ENCODE assay signal across 8 mouse cellular contexts in genomic region chr7:109169505-109170440, GRCm38 (mm10). TPM values are rescaled to one million over a fixed set of nuclear protein-coding genes. Genes with fewer than 3 reads are reported as not detected.
DNase-seq lines count a peak whose midpoint lies in the region; ATAC-seq and TF ChIP-seq lines count a peak whose summit lies in the region.

No protein-coding gene starts in this region.

- peak overlapping the region; percentile 61 for H3K4me3 ChIP-seq in left cerebral cortex, adult 2 months
- peak overlapping the region; percentile 54 for H3K4me3 ChIP-seq in embryonic facial prominence, embryonic 14.5 days (ENCODE audit: low read depth, low read length)
- H3K4me3 ChIP-seq in hindbrain, embryonic 12.5 days = peak overlapping the region; percentile 60
- peak overlapping the region; percentile 37 for H3K4me3 ChIP-seq in liver, embryonic 13.5 days (replicated peaks)
- H3K4me3 ChIP-seq in small intestine, adult 2 months (ENCODE audit: low read depth, low read length) = peak overlapping the region; percentile 15

- no peaks in the 10 kb centered on the region for H3K9me3 ChIP-seq in embryonic facial prominence, embryonic 14.5 days (ENCODE audit: control insufficient read depth, low read length)
- no peaks in the 10 kb centered on the region for H3K9me3 ChIP-seq in hindbrain, embryonic 12.5 days (replicated peaks)
- no peaks in the 10 kb centered on the region for H3K9me3 ChIP-seq in liver, embryonic 13.5 days (replicated peaks)

- H3K27me3 ChIP-seq in embryonic facial prominence, embryonic 14.5 days (replicated peaks; ENCODE audit: control insufficient read depth, insufficient read depth, low read length) = peaks cover 43% of the 10 kb centered on the region
- peaks cover 26% of the 10 kb centered on the region for H3K27me3 ChIP-seq in hindbrain, embryonic 12.5 days
- peaks cover 84% of the 10 kb centered on the region for H3K27me3 ChIP-seq in liver, embryonic 13.5 days
- H3K27me3 ChIP-seq in small intestine, adult 2 months (ENCODE audit: control insufficient read depth, insufficient read depth, low read length) = peaks cover 25% of the 10 kb centered on the region

- intact Hi-C loops in left cerebral cortex, adult 2 months (cut with DNase I) = loop anchor here (1.0 kb wide), 2 partner anchors 30 to 71 kb away; no protein-coding TSS in a partner anchor

- H3K36me3 ChIP-seq in embryonic facial prominence, embryonic 14.5 days (ENCODE audit: control insufficient read depth, insufficient read depth, low read length) = no peaks in the 10 kb centered on the region
- H3K36me3 ChIP-seq in hindbrain, embryonic 12.5 days = no peaks in the 10 kb centered on the region
- H3K36me3 ChIP-seq in liver, embryonic 13.5 days = no peaks in the 10 kb centered on the region
- no peaks in the 10 kb centered on the region for H3K36me3 ChIP-seq in small intestine, adult 2 months (ENCODE audit: control insufficient read depth, insufficient read depth, low read length)

- TF ChIP-seq POLR2A in small intestine, adult 2 months (IDR thresholded peaks at IDR 0.05; ENCODE audit: low read depth, low read length) = no peak

- peak; percentile 27; the same call in 1 of the 2 replicates for ATAC-seq in embryonic facial prominence, embryonic 14.5 days (ENCODE audit: low read depth)
- peak; percentile 25 for ATAC-seq in hindbrain, embryonic 12.5 days (ENCODE audit: low FRiP score)
- no peak for ATAC-seq in liver, embryonic 13.5 days (ENCODE audit: low read depth)

- 1% methylated on average over 39 of the region's 72 CpGs for WGBS in embryonic facial prominence, embryonic 14.5 days
- under 1% methylated on average over 71 of the region's 72 CpGs for WGBS in hindbrain, embryonic 12.5 days
- 2% methylated on average over 70 of the region's 72 CpGs for WGBS in liver, embryonic 13.5 days (ENCODE audit: insufficient replicate concordance)
- 2% methylated on average over 72 of the region's 72 CpGs for WGBS in small intestine, adult 2 months

- H3K4me1 ChIP-seq in embryonic facial prominence, embryonic 14.5 days (ENCODE audit: control insufficient read depth, insufficient read depth, low read length) = peaks cover 4% of the 10 kb centered on the region; the same call in 1 of the 2 replicates
- H3K4me1 ChIP-seq in hindbrain, embryonic 12.5 days = peaks cover 60% of the 10 kb centered on the region
- H3K4me1 ChIP-seq in liver, embryonic 13.5 days (replicated peaks) = peaks cover 11% of the 10 kb centered on the region; the same call in 1 of the 2 replicates
- H3K4me1 ChIP-seq in small intestine, adult 2 months (ENCODE audit: control insufficient read depth, insufficient read depth, insufficient read length, low read length) = no peaks in the 10 kb centered on the region

- H3K9ac ChIP-seq in embryonic facial prominence, embryonic 14.5 days (ENCODE audit: low read depth, low read length) = peak overlapping the region; percentile 69
- H3K9ac ChIP-seq in hindbrain, embryonic 12.5 days = peak overlapping the region; percentile 78
- H3K9ac ChIP-seq in liver, embryonic 13.5 days = no peak overlapping the region

- peak overlapping the region; percentile 100 for H3K4me2 ChIP-seq in embryonic facial prominence, embryonic 14.5 days (ENCODE audit: low read depth, low read length)
- H3K4me2 ChIP-seq in hindbrain, embryonic 12.5 days (replicated peaks) = peak overlapping the region; percentile 95
- peak overlapping the region; percentile 63 for H3K4me2 ChIP-seq in liver, embryonic 13.5 days

- DNase-seq in left cerebral cortex, adult 2 months (ENCODE audit: extremely low spot score in 1 of 2, low spot score in 2 of 2) = peak; percentile 33 to 49
- DNase-seq in left cerebral cortex, adult 8-10 months (ENCODE audit: low spot score in 2 of 2) = no peak
- DNase-seq in brain, adult 2 months (ENCODE audit: low read depth, low spot score) = peak; percentile 82
- DNase-seq in embryonic facial prominence, embryonic 14.5 days (ENCODE audit: low spot score) = peak; percentile 54
- no peak for DNase-seq in liver, embryonic 13.5 days
- DNase-seq in adipocyte (ENCODE audit: low spot score) = no peak

- H3K27ac ChIP-seq in left cerebral cortex, adult 2 months = peak overlapping the region; percentile 61
- peak overlapping the region; percentile 44; the same call in 1 of the 2 replicates for H3K27ac ChIP-seq in embryonic facial prominence, embryonic 14.5 days (replicated peaks; ENCODE audit: low read depth, low read length)
- H3K27ac ChIP-seq in hindbrain, embryonic 12.5 days = peak overlapping the region; percentile 85
- no peak overlapping the region for H3K27ac ChIP-seq in liver, embryonic 13.5 days
- H3K27ac ChIP-seq in small intestine, adult 2 months (ENCODE audit: insufficient read depth, low read depth, low read length) = no peak overlapping the region

- TF ChIP-seq CTCF in left cerebral cortex, adult 2 months (IDR thresholded peaks at IDR 0.05) = no peak
- TF ChIP-seq CTCF in small intestine, adult 2 months (IDR thresholded peaks at IDR 0.05; ENCODE audit: extremely low read depth, insufficient read length, insufficient replicate concordance, low read depth, low read length) = no peak

RNA-seq across cellular contexts. Expression of gene Lmo1, which starts 5.2 kb away (rescaled TPM):
- total RNA-seq in left cerebral cortex, adult 2 months (2021) = 10 to 100 TPM; 13.7 to 15.4 TPM
- total RNA-seq in left cerebral cortex, adult 8-10 months (2022) = 10 to 100 TPM in 3 of 4 experiments, 1 to 10 TPM in 1; 9.9 to 15.0 (median 11.5) TPM
- polyA plus RNA-seq in embryonic facial prominence, embryonic 14.5 days (2014; fragmentation: Nextera tagmentation; extraction: Ambion mirVana) = 37.3 and 45.8 TPM in 2 replicates
- polyA plus RNA-seq in hindbrain, embryonic 12.5 days (2016; fragmentation: Nextera tagmentation; extraction: Ambion mirVana) = 46.3 and 50.9 TPM in 2 replicates
- polyA plus RNA-seq in liver, embryonic 13.5 days (2015; fragmentation: Nextera tagmentation; extraction: Ambion mirVana) = 0.79 and 1.0 TPM in 2 replicates
- 0.44 and 1.8 TPM in 2 replicates for polyA plus RNA-seq in small intestine, adult 2 months (2012; rRNA removed)

Comparison
In these comparisons a context has a peak if more than half of its experiments do, and no peak if none do; other contexts are left out.
1. DNase-seq: peak in left cerebral cortex, adult 2 months (2 of 2), brain, adult 2 months (single experiment) and embryonic facial prominence, embryonic 14.5 days (single experiment); none in left cerebral cortex, adult 8-10 months (0 of 2), liver, embryonic 13.5 days (single experiment) and adipocyte (single experiment).
2. H3K27ac ChIP-seq: peak in left cerebral cortex, adult 2 months (single experiment), embryonic facial prominence, embryonic 14.5 days (single experiment) and hindbrain, embryonic 12.5 days (single experiment); none in liver, embryonic 13.5 days (single experiment) and small intestine, adult 2 months (single experiment).
3. RNA of gene Lmo1, which starts 5.2 kb away (polyA plus RNA-seq): 46.3 to 50.9 TPM in hindbrain, embryonic 12.5 days and 37.3 to 45.8 TPM in embryonic facial prominence, embryonic 14.5 days; 0.79 to 1.0 TPM in liver, embryonic 13.5 days and 0.44 to 1.8 TPM in small intestine, adult 2 months; every median in the first group is over 10 times any median in the second.
4. Peak in every context shown above with its lines, with median percentiles within 50 percentile points of each other: H3K4me3 ChIP-seq and H3K4me2 ChIP-seq.